In genomic region chr1:184777061-184777795, GRCm38 (mm10) we compare ENCODE assay signal across 14 mouse cellular contexts. TPM values are rescaled to one million over a fixed set of nuclear protein-coding genes. Genes with fewer than 3 reads are reported as not detected.
DNase-seq lines count a peak whose midpoint lies in the region; ATAC-seq and TF ChIP-seq lines count a peak whose summit lies in the region.
"Had no signal": no experiment of that assay in that cellular context is flagged by ENCODE, and none has a peak within 500 bp of the region (broad histone marks: within the 10 kb centered on the region; RNA-seq: fewer than 3 reads in every experiment).

No protein-coding gene starts in this region.

- H3K27me3 ChIP-seq in forebrain, embryonic 14.5 days (replicated peaks; ENCODE audit: control insufficient read depth, insufficient read depth, low read length) = no peaks in the 10 kb centered on the region
- 0 out of 2 replicates have a peak, but pooled peaks cover 3% of the 10 kb centered on the region for H3K27me3 ChIP-seq in forebrain, embryonic 13.5 days
- no peaks in the 10 kb centered on the region for H3K27me3 ChIP-seq in liver, adult 2 months (ENCODE audit: control insufficient read depth, insufficient read depth, low read length)
- no peaks in the 10 kb centered on the region for H3K27me3 ChIP-seq in liver, embryonic 11.5 days (replicated peaks; ENCODE audit: control insufficient read depth, insufficient read depth, low read length)
- H3K27me3 ChIP-seq: intestine, embryonic 15.5 days had no signal

- H3K79me2 ChIP-seq in liver, adult 2 months (ENCODE audit: control insufficient read depth, insufficient read depth, low read length) = no peaks in the 10 kb centered on the region

- no peak overlapping the region for H3K27ac ChIP-seq in forebrain, embryonic 14.5 days (ENCODE audit: low read depth, low read length)
- H3K27ac ChIP-seq in forebrain, embryonic 13.5 days = no peak overlapping the region
- H3K27ac ChIP-seq in liver, adult 2 months (replicated peaks; ENCODE audit: insufficient read depth, low read depth, low read length) = no peak overlapping the region
- no peak overlapping the region for H3K27ac ChIP-seq in liver, embryonic 11.5 days (ENCODE audit: low read depth, low read length)
- H3K27ac ChIP-seq: intestine, embryonic 15.5 days; liver, embryonic 15.5 days had no signal

- no peak overlapping the region for H3K4me2 ChIP-seq in forebrain, embryonic 14.5 days (ENCODE audit: low read length)
- H3K4me2 ChIP-seq in forebrain, embryonic 13.5 days = no peak overlapping the region
- no peak overlapping the region for H3K4me2 ChIP-seq in liver, embryonic 11.5 days
- H3K4me2 ChIP-seq: intestine, embryonic 15.5 days; liver, embryonic 15.5 days had no signal

- ATAC-seq in forebrain, embryonic 14.5 days = no peak
- no peak for ATAC-seq in forebrain, embryonic 13.5 days
- ATAC-seq in liver, embryonic 11.5 days (replicated peaks; ENCODE audit: low FRiP score) = no peak
- ATAC-seq: intestine, embryonic 15.5 days had no signal

- H3K4me3 ChIP-seq in forebrain, embryonic 14.5 days (ENCODE audit: low read depth, low read length) = no peak overlapping the region
- H3K4me3 ChIP-seq in forebrain, embryonic 13.5 days = no peak overlapping the region
- no peak overlapping the region for H3K4me3 ChIP-seq in liver, adult 2 months (ENCODE audit: insufficient read depth, low read depth, low read length)
- no peak overlapping the region for H3K4me3 ChIP-seq in liver, embryonic 11.5 days (ENCODE audit: low read depth, low read length)
- H3K4me3 ChIP-seq: intestine, embryonic 15.5 days; liver, embryonic 15.5 days; myocyte had no signal

- no peak for TF ChIP-seq POLR2A in liver, adult 2 months (IDR thresholded peaks at IDR 0.05; ENCODE audit: extremely low read depth, insufficient read depth, low read length)

- no peaks in the 10 kb centered on the region for H3K36me3 ChIP-seq in forebrain, embryonic 14.5 days (ENCODE audit: control insufficient read depth, insufficient read depth, low read length)
- H3K36me3 ChIP-seq in forebrain, embryonic 13.5 days (ENCODE audit: poor library complexity, severe bottlenecking) = no peaks in the 10 kb centered on the region
- H3K36me3 ChIP-seq in liver, adult 2 months (ENCODE audit: control insufficient read depth, insufficient read depth, low read length) = no peaks in the 10 kb centered on the region
- no peaks in the 10 kb centered on the region for H3K36me3 ChIP-seq in liver, embryonic 11.5 days (ENCODE audit: control insufficient read depth, insufficient read depth, low read length)
- H3K36me3 ChIP-seq: intestine, embryonic 15.5 days; liver, embryonic 15.5 days had no signal

- WGBS in forebrain, embryonic 14.5 days = 33% methylated on average over 22 of the region's 22 CpGs
- 33% methylated on average over 22 of the region's 22 CpGs for WGBS in forebrain, embryonic 13.5 days
- 37% methylated on average over 22 of the region's 22 CpGs for WGBS in liver, adult 2 months
- WGBS in liver, embryonic 11.5 days = 32% methylated on average over 22 of the region's 22 CpGs

- 0 out of 2 replicates have a peak, but pooled peaks have one; percentile 1 for TF ChIP-seq CTCF in liver, adult 2 months (IDR thresholded peaks at IDR 0.05; ENCODE audit: low read depth, low read length)

- H3K4me1 ChIP-seq in forebrain, embryonic 14.5 days (ENCODE audit: control insufficient read depth, insufficient read depth, low read length) = no peaks in the 10 kb centered on the region
- H3K4me1 ChIP-seq in forebrain, embryonic 13.5 days = no peaks in the 10 kb centered on the region
- H3K4me1 ChIP-seq in liver, adult 2 months (ENCODE audit: control insufficient read depth, insufficient read depth, low read length) = no peaks in the 10 kb centered on the region
- peaks cover 16% of the 10 kb centered on the region for H3K4me1 ChIP-seq in liver, embryonic 11.5 days (replicated peaks; ENCODE audit: control insufficient read depth, insufficient read depth, low read length)

- no peaks in the 10 kb centered on the region for H3K9me3 ChIP-seq in forebrain, embryonic 14.5 days (replicated peaks; ENCODE audit: control insufficient read depth, low read length)
- no peaks in the 10 kb centered on the region for H3K9me3 ChIP-seq in forebrain, embryonic 13.5 days (replicated peaks)
- no peaks in the 10 kb centered on the region for H3K9me3 ChIP-seq in liver, embryonic 11.5 days (ENCODE audit: control insufficient read depth, low read length)
- H3K9me3 ChIP-seq: intestine, embryonic 15.5 days; liver, embryonic 15.5 days had no signal

- intact Hi-C loops in heart, postnatal 10 days (cut with DNase I) = loop anchor here (10.0 kb wide), 1 partner anchor 512 kb away; no protein-coding TSS in a partner anchor

- DNase-seq in forebrain, embryonic 14.5 days (ENCODE audit: low spot score) = peak; percentile 8
- DNase-seq in liver, adult 2 months (ENCODE audit: extremely low read depth, low read depth, low spot score) = no peak
- no peak for DNase-seq in liver, embryonic 11.5 days (ENCODE audit: low spot score)
- peak; percentile 25 for DNase-seq in thymus, postnatal 4 days
- no peak for DNase-seq in thymus, adult 18-20 months
- DNase-seq in urinary bladder, postnatal 36 days (ENCODE audit: low spot score in 2 of 2) = no peak
- DNase-seq in heart, postnatal 10 days = no peak
- DNase-seq: cerebellum, adult 9-11 months; heart, adult 18-20 months; heart, postnatal 36 days had no signal

- H3K9ac ChIP-seq in forebrain, embryonic 14.5 days (ENCODE audit: low read length) = no peak overlapping the region
- no peak overlapping the region for H3K9ac ChIP-seq in forebrain, embryonic 13.5 days
- no peak overlapping the region for H3K9ac ChIP-seq in liver, adult 2 months (ENCODE audit: low read depth, low read length)
- no peak overlapping the region for H3K9ac ChIP-seq in liver, embryonic 11.5 days (ENCODE audit: low read depth, low read length)
- H3K9ac ChIP-seq: intestine, embryonic 15.5 days; liver, embryonic 15.5 days had no signal

RNA-seq across cellular contexts. Expression of gene Marc1, which starts 33.9 kb away (rescaled TPM):
- polyA plus RNA-seq in forebrain, embryonic 14.5 days (2014; fragmentation: Nextera tagmentation; extraction: Ambion mirVana) = not detected in 2 replicates
- polyA plus RNA-seq in forebrain, embryonic 13.5 days (2015; fragmentation: Nextera tagmentation; extraction: Ambion mirVana) = 0.22 TPM in 1 of 2 replicates, not detected in the other
- total RNA-seq in liver, adult 2 months (2014; rRNA removed) = 345 and 386 TPM in 2 replicates
- 395 and 462 TPM in 2 replicates for polyA plus RNA-seq in liver, adult 2 months (2012; rRNA removed)
- polyA plus RNA-seq in liver, embryonic 11.5 days (2014; fragmentation: Nextera tagmentation; extraction: Ambion mirVana) = 3.9 and 5.1 TPM in 2 replicates
- total RNA-seq in heart, postnatal 10 days (2021) = not detected
- total RNA-seq: heart, postnatal 36 days had no signal
- polyA plus RNA-seq: myocyte had no signal

RNA-seq across cellular contexts. Expression of gene Hlx, which starts 44.8 kb away (rescaled TPM):
- 0.99 and 1.4 TPM in 2 replicates for polyA plus RNA-seq in forebrain, embryonic 14.5 days (2014; fragmentation: Nextera tagmentation; extraction: Ambion mirVana)
- polyA plus RNA-seq in forebrain, embryonic 13.5 days (2015; fragmentation: Nextera tagmentation; extraction: Ambion mirVana) = 1.5 and 1.7 TPM in 2 replicates
- 1.1 and 2.3 TPM in 2 replicates for total RNA-seq in liver, adult 2 months (2014; rRNA removed)
- polyA plus RNA-seq in liver, adult 2 months (2012; rRNA removed) = 6.1 and 7.3 TPM in 2 replicates
- 42.3 and 46.9 TPM in 2 replicates for polyA plus RNA-seq in liver, embryonic 11.5 days (2014; fragmentation: Nextera tagmentation; extraction: Ambion mirVana)
- 10 to 100 TPM; 23.2 to 27.1 TPM for total RNA-seq in heart, postnatal 10 days (2021)

Comparison
In these comparisons a context has a peak if more than half of its experiments do, and no peak if none do; other contexts are left out.
1. DNase-seq: peak in forebrain, embryonic 14.5 days (single experiment) and thymus, postnatal 4 days (single experiment); none in liver, adult 2 months (single experiment), liver, embryonic 11.5 days (single experiment), thymus, adult 18-20 months (0 of 2), urinary bladder, postnatal 36 days (0 of 2) and heart, postnatal 10 days (0 of 2).
2. RNA of gene Marc1, which starts 33.9 kb away (polyA plus RNA-seq): 395 to 462 TPM in liver, adult 2 months; 3.9 to 5.1 TPM in liver, embryonic 11.5 days, 0.22 TPM in forebrain, embryonic 13.5 days and not detected in forebrain, embryonic 14.5 days; every median in the first group is over 10 times any median in the second.